Mouse (Mus musculus) liver, embryonic 15.5 days (tissue): Measurements from ENCODE around the gene Snx18. TPM values are rescaled to one million over a fixed set of nuclear protein-coding genes. Genes with fewer than 3 reads are reported as not detected.

ENCODE experiments used
- ATAC-seq: fragments of 200-750 bp; cut with Nextera tagmentation; 2 replicates; pipeline ENCODE4 v1.8.0; 2017; ENCODE audit warnings: moderate number of reproducible peaks, mild to moderate bottlenecking, moderate library complexity; ENCODE audit not compliant: insufficient read depth
- H3K27ac ChIP-seq: fragments of 300-500 bp; sonication (generic); replicated peaks from 2 replicates; pipeline ENCODE4 v1.5.1; 2015; ENCODE audit warnings: mild to moderate bottlenecking, inconsistent platforms
- H3K27me3 ChIP-seq: fragments of 300-500 bp; sonication (generic); 2 replicates; pipeline ENCODE4 v1.6.1; 2015; ENCODE audit warnings: mild to moderate bottlenecking, inconsistent platforms
- H3K36me3 ChIP-seq: fragments of 300-500 bp; sonication (generic); replicated peaks from 2 replicates; pipeline ENCODE4 v1.6.1; 2015; ENCODE audit warnings: moderate library complexity, mild to moderate bottlenecking, inconsistent platforms
- H3K4me1 ChIP-seq: fragments of 300-500 bp; sonication (generic); replicated peaks from 2 replicates; pipeline ENCODE4 v1.6.1; 2015; ENCODE audit warnings: inconsistent platforms
- H3K4me2 ChIP-seq: fragments of 300-500 bp; sonication (generic); 2 replicates; pipeline ENCODE4 v1.6.1; 2015; ENCODE audit warnings: moderate library complexity, mild to moderate bottlenecking, inconsistent platforms
- H3K4me3 ChIP-seq: fragments of 300-500 bp; sonication (generic); replicated peaks from 2 replicates; pipeline ENCODE4 v1.5.1; 2015; ENCODE audit warnings: mild to moderate bottlenecking, inconsistent platforms
- H3K9ac ChIP-seq: fragments of 300-500 bp; sonication (generic); 2 replicates; pipeline ENCODE4 v1.6.1; 2015; ENCODE audit warnings: moderate library complexity, mild to moderate bottlenecking, inconsistent platforms
- H3K9me3 ChIP-seq: fragments of 300-500 bp; sonication (generic); replicated peaks from 2 replicates; pipeline ENCODE4 v1.6.1; 2016; ENCODE audit warnings: inconsistent platforms
- WGBS: fragments of 180-500 bp; shearing (Covaris S2); methylation state at CpG from one replicate; pipeline ENCODE4 v1.1.7; 2015; ENCODE audit warnings: mixed read lengths; ENCODE audit not compliant: insufficient replicate concordance; 5-methylcytosine and 5-hydroxymethylcytosine counted together
- polyA plus RNA-seq: library from polyadenylated mRNA; unstranded; fragments of >200 nt; fragmentation: Nextera tagmentation; extraction: Ambion mirVana; gene quantifications from 2 replicates; pipeline ENCODE4 v1.2.1, GENCODE M21; 2015

The Snx18 gene
- polyA plus RNA-seq, 1 experiment from 2014 or later = 5.7 TPM

- no peak overlapping the region for H3K27ac ChIP-seq
- no peaks in the 10 kb centered on the region for H3K36me3 ChIP-seq
- peak overlapping the region; percentile 38 for H3K4me2 ChIP-seq
- no peaks in the 10 kb centered on the region for H3K27me3 ChIP-seq
- 27% methylated on average over 17 of the region's 17 CpGs for WGBS
- H3K9ac ChIP-seq = no peak overlapping the region
- no peak overlapping the region for H3K4me3 ChIP-seq
- H3K9me3 ChIP-seq = no peaks in the 10 kb centered on the region
- H3K4me1 ChIP-seq = peaks cover 5% of the 10 kb centered on the region; the same call in 1 of the 2 replicates
- ATAC-seq = no peak
These were observed 17.4 kb upstream of the Snx18 start for GRCm38 (mm10) chr13:113635799-113636222.

GRCm38 (mm10) chr13:113634732-113635481 lies 16.5 kb upstream of the Snx18 start:
- no peak for ATAC-seq

GRCm38 (mm10) chr13:113632506-113632905 lies 14.1 kb upstream of the Snx18 start:
- Histone ChIP-seq H3K36me3 (no peaks in the 10 kb centered on the region), H3K9me3 (no peaks in the 10 kb centered on the region), H3K4me1 (peaks cover 5% of the 10 kb centered on the region; the same call in 1 of the 2 replicates), H3K27ac (no peak overlapping the region), H3K4me2 (no peak overlapping the region), H3K4me3 (no peak overlapping the region), H3K9ac (no peak overlapping the region), H3K27me3 (no peaks in the 10 kb centered on the region)
- no peak for ATAC-seq
- WGBS = 36% methylated on average over 6 of the region's 6 CpGs

More at GRCm38 (mm10) chr13:113634732-113635481, 16.5 kb upstream of the Snx18 start:
- no peak overlapping the region for H3K9ac ChIP-seq
- WGBS = 52% methylated on average over 15 of the region's 15 CpGs
- H3K36me3 ChIP-seq = no peaks in the 10 kb centered on the region
- no peaks in the 10 kb centered on the region for H3K9me3 ChIP-seq
- no peak overlapping the region for H3K27ac ChIP-seq
- peaks cover 5% of the 10 kb centered on the region; the same call in 1 of the 2 replicates for H3K4me1 ChIP-seq
- H3K4me3 ChIP-seq = no peak overlapping the region
- H3K27me3 ChIP-seq = no peaks in the 10 kb centered on the region
- no peak overlapping the region for H3K4me2 ChIP-seq

GRCm38 (mm10) chr13:113627601-113628000 lies 9.2 kb upstream of the Snx18 start:
- Histone ChIP-seq H3K9ac (no peak overlapping the region), H3K4me1 (no peaks in the 10 kb centered on the region), H3K27me3 (no peaks in the 10 kb centered on the region), H3K27ac (no peak overlapping the region), H3K4me3 (no peak overlapping the region), H3K36me3 (no peaks in the 10 kb centered on the region), H3K4me2 (no peak overlapping the region), H3K9me3 (no peaks in the 10 kb centered on the region)
- WGBS = 68% methylated on average over 8 of the region's 8 CpGs
- ATAC-seq = no peak

GRCm38 (mm10) chr13:113622865-113623255 lies 4.5 kb upstream of the Snx18 start:
- Histone ChIP-seq H3K4me3 (no peak overlapping the region), H3K27me3 (peaks cover 6% of the 10 kb centered on the region), H3K36me3 (no peaks in the 10 kb centered on the region), H3K27ac (no peak overlapping the region), H3K9me3 (no peaks in the 10 kb centered on the region), H3K9ac (no peak overlapping the region), H3K4me1 (peaks cover 8% of the 10 kb centered on the region), H3K4me2 (no peak overlapping the region)
- 44% methylated on average over 8 of the region's 8 CpGs for WGBS
- ATAC-seq = no peak

- Histone ChIP-seq H3K4me3 (no peak overlapping the region), H3K9me3 (no peaks in the 10 kb centered on the region), H3K9ac (no peak overlapping the region), H3K36me3 (no peaks in the 10 kb centered on the region), H3K4me2 (no peak overlapping the region), H3K27ac (no peak overlapping the region), H3K27me3 (peaks cover 12% of the 10 kb centered on the region), H3K4me1 (peaks cover 14% of the 10 kb centered on the region)
- no peak for ATAC-seq
- WGBS = 59% methylated on average over 11 of the region's 11 CpGs
These were observed 3.9 kb upstream of the Snx18 start for GRCm38 (mm10) chr13:113622122-113622864.

GRCm38 (mm10) chr13:113619003-113619402 lies 639 bp upstream of the Snx18 start:
- Histone ChIP-seq H3K27ac (no peak overlapping the region), H3K27me3 (peaks cover 18% of the 10 kb centered on the region), H3K4me2 (peak overlapping the region; percentile 15; the same call in 1 of the 2 replicates), H3K9me3 (no peaks in the 10 kb centered on the region), H3K9ac (no peak overlapping the region), H3K4me1 (peaks cover 45% of the 10 kb centered on the region), H3K36me3 (no peaks in the 10 kb centered on the region), H3K4me3 (no peak overlapping the region)
- WGBS = 58% methylated on average over 9 of the region's 9 CpGs
- no peak for ATAC-seq

GRCm38 (mm10) chr13:113617338-113617890 lies 950 bp downstream of the Snx18 start:
- H3K4me1 ChIP-seq = peaks cover 61% of the 10 kb centered on the region
- peak overlapping the region; percentile 66 for H3K27ac ChIP-seq
- no peak for ATAC-seq
- H3K36me3 ChIP-seq = no peaks in the 10 kb centered on the region
- peak overlapping the region; percentile 71 for H3K4me3 ChIP-seq
- peak overlapping the region; percentile 89 for H3K4me2 ChIP-seq
- no peaks in the 10 kb centered on the region for H3K9me3 ChIP-seq
- peak overlapping the region; percentile 74 for H3K9ac ChIP-seq
- WGBS = 14% methylated on average over 48 of the region's 49 CpGs
- peaks cover 18% of the 10 kb centered on the region for H3K27me3 ChIP-seq

GRCm38 (mm10) chr13:113616751-113617337 lies 1.5 kb downstream of the Snx18 start:
- ATAC-seq = no peak
- Histone ChIP-seq H3K9ac (peak overlapping the region; percentile 74; the same call in 1 of the 2 replicates), H3K36me3 (no peaks in the 10 kb centered on the region), H3K4me3 (peak overlapping the region; percentile 71), H3K4me2 (peak overlapping the region; percentile 89), H3K4me1 (peaks cover 65% of the 10 kb centered on the region), H3K9me3 (no peaks in the 10 kb centered on the region), H3K27me3 (peaks cover 18% of the 10 kb centered on the region), H3K27ac (no peak overlapping the region)
- WGBS = 63% methylated on average over 24 of the region's 24 CpGs

- peak overlapping the region; percentile 71 for H3K4me3 ChIP-seq
- H3K4me2 ChIP-seq = peak overlapping the region; percentile 89
- H3K9me3 ChIP-seq = no peaks in the 10 kb centered on the region
- no peaks in the 10 kb centered on the region for H3K36me3 ChIP-seq
- peaks cover 18% of the 10 kb centered on the region; the same call in 1 of the 2 replicates for H3K27me3 ChIP-seq
- peak overlapping the region; percentile 69 for H3K27ac ChIP-seq
- H3K4me1 ChIP-seq = peaks cover 72% of the 10 kb centered on the region
- H3K9ac ChIP-seq = peak overlapping the region; percentile 74; the same call in 1 of the 2 replicates
- WGBS = 18% methylated on average over 8 of the region's 8 CpGs
- ATAC-seq = no peak
These were observed 2.2 kb downstream of the Snx18 start for GRCm38 (mm10) chr13:113615971-113616671.
